Mouse (Mus musculus) hindbrain, embryonic 11.5 days (tissue): ENCODE results near the gene Gm35315. TPM values are rescaled to one million over a fixed set of nuclear protein-coding genes. Genes with fewer than 3 reads are reported as not detected.
"Not testable (repeated sequence)": the region's sequence is repeated elsewhere in the genome, so short reads cannot be mapped to it uniquely, and the experiment has no call there.

Experiments
- ATAC-seq: fragments of 200-750 bp; cut with Nextera tagmentation; 2 replicates; pipeline ENCODE4 v1.8.0; 2017; ENCODE audit warnings: mild to moderate bottlenecking, moderate TSS enrichment, moderate library complexity; ENCODE audit not compliant: low FRiP score
- DNase-seq: peaks from one replicate; pipeline ENCODE4 v3.0.0-alpha.2; 2015; ENCODE audit warnings: low spot score
- H3K27ac ChIP-seq: fragments of 300-500 bp; sonication (generic); 2 replicates; pipeline ENCODE4 v1.5.1; 2014; ENCODE audit warnings: mild to moderate bottlenecking, low read depth, low read length
- H3K27me3 ChIP-seq: fragments of 300-500 bp; sonication (generic); 2 replicates; pipeline ENCODE4 v1.6.1; 2014; ENCODE audit warnings: mild to moderate bottlenecking, low read length, moderate library complexity, mixed read lengths; ENCODE audit not compliant: control insufficient read depth, insufficient read depth
- H3K36me3 ChIP-seq: fragments of 300-500 bp; sonication (generic); 2 replicates; pipeline ENCODE4 v1.6.1; 2014; ENCODE audit warnings: mild to moderate bottlenecking, low read length, moderate library complexity, mixed read lengths; ENCODE audit not compliant: control insufficient read depth, insufficient read depth
- H3K4me1 ChIP-seq: fragments of 300-500 bp; sonication (generic); replicated peaks from 2 replicates; pipeline ENCODE4 v1.6.1; 2014; ENCODE audit warnings: low read length, mixed read lengths; ENCODE audit not compliant: control insufficient read depth, insufficient read depth
- H3K4me2 ChIP-seq: fragments of 300-500 bp; sonication (generic); replicated peaks from 2 replicates; pipeline ENCODE4 v1.6.1; 2014; ENCODE audit warnings: mild to moderate bottlenecking, low read depth, low read length
- H3K4me3 ChIP-seq: fragments of 300-500 bp; sonication (generic); 2 replicates; pipeline ENCODE4 v1.5.1; 2014; ENCODE audit warnings: low read depth, low read length
- H3K9ac ChIP-seq: fragments of 300-500 bp; sonication (generic); 2 replicates; pipeline ENCODE4 v1.6.1; 2014; ENCODE audit warnings: low read depth, low read length
- H3K9me3 ChIP-seq: fragments of 300-500 bp; sonication (generic); 2 replicates; pipeline ENCODE4 v1.6.1; 2016; ENCODE audit warnings: low read length; ENCODE audit not compliant: control insufficient read depth
- WGBS: fragments of 180-500 bp; shearing (Covaris S2); extraction: QIAGEN DNeasy Blood & Tissue Kit; methylation state at CpG from one replicate; pipeline ENCODE4 v1.1.7; 2014; 5-methylcytosine and 5-hydroxymethylcytosine counted together
- polyA plus RNA-seq: library from polyadenylated mRNA; unstranded; fragments of >200 nt; fragmentation: Nextera tagmentation; extraction: Ambion mirVana; gene quantifications from 2 replicates; pipeline ENCODE4 v1.2.1, GENCODE M21; 2014

Gm35315 gene
- polyA plus RNA-seq, 1 experiment from 2014 or later: 0.80 TPM

- Histone ChIP-seq H3K4me2 (peak overlapping the region; percentile 55), H3K9ac (peak overlapping the region; percentile 62), H3K36me3 (no peaks in the 10 kb centered on the region), H3K27me3 (no peaks in the 10 kb centered on the region), H3K9me3 (no peaks in the 10 kb centered on the region), H3K27ac (peak overlapping the region; percentile 30; the same call in 1 of the 2 replicates), H3K4me3 (peak overlapping the region; percentile 46), H3K4me1 (no peaks in the 10 kb centered on the region; the same call in 1 of the 2 replicates)
- 9% methylated on average over 4 of the region's 4 CpGs for WGBS
- DNase-seq (no peak), ATAC-seq (peak; percentile 46; the same call in 1 of the 2 replicates)
Measured at GRCm38 (mm10) chr5:110094847-110095213, 610 bp upstream of the Gm35315 start.

- no peak overlapping the region for H3K4me2 ChIP-seq
- no peak for ATAC-seq
- no peak overlapping the region for H3K4me3 ChIP-seq
- no peak for DNase-seq
- H3K9me3 ChIP-seq: no peaks in the 10 kb centered on the region
- H3K4me1 ChIP-seq: no peaks in the 10 kb centered on the region; the same call in 1 of the 2 replicates
- no peaks in the 10 kb centered on the region for H3K36me3 ChIP-seq
- H3K27ac ChIP-seq: no peak overlapping the region
- 74% methylated on average over 2 of the region's 2 CpGs for WGBS
- H3K27me3 ChIP-seq: no peaks in the 10 kb centered on the region
- no peak overlapping the region for H3K9ac ChIP-seq
Measured at GRCm38 (mm10) chr5:110091546-110091945, 2.7 kb downstream of the Gm35315 start.

GRCm38 (mm10) chr5:110086161-110086866 is 7.9 kb downstream of the Gm35315 start:
- Histone ChIP-seq H3K9me3 (no peaks in the 10 kb centered on the region), H3K27me3 (no peaks in the 10 kb centered on the region), H3K27ac (no peak overlapping the region), H3K9ac (no peak overlapping the region), H3K36me3 (no peaks in the 10 kb centered on the region), H3K4me1 (no peaks in the 10 kb centered on the region), H3K4me2 (no peak overlapping the region), H3K4me3 (no peak overlapping the region)
- no peak for DNase-seq
- ATAC-seq: no peak
- WGBS: 34% methylated on average over 14 of the region's 14 CpGs

GRCm38 (mm10) chr5:110082961-110083360 is 11.3 kb downstream of the Gm35315 start:
- no peaks in the 10 kb centered on the region for H3K27me3 ChIP-seq
- no peak for ATAC-seq
- no peak overlapping the region for H3K9ac ChIP-seq
- no peak overlapping the region for H3K4me3 ChIP-seq
- no peaks in the 10 kb centered on the region for H3K36me3 ChIP-seq
- no peaks in the 10 kb centered on the region for H3K4me1 ChIP-seq
- H3K9me3 ChIP-seq: peaks cover 5% of the 10 kb centered on the region
- H3K4me2 ChIP-seq: no peak overlapping the region
- DNase-seq: no peak
- no peak overlapping the region for H3K27ac ChIP-seq
- 92% methylated on average over 4 of the region's 4 CpGs for WGBS

- H3K36me3 ChIP-seq, H3K27me3 ChIP-seq, H3K27ac ChIP-seq, H3K4me3 ChIP-seq, H3K9ac ChIP-seq, DNase-seq, H3K4me2 ChIP-seq, ATAC-seq, H3K9me3 ChIP-seq, H3K4me1 ChIP-seq: not testable (repeated sequence)
- WGBS: 80% methylated on average over 2 of the region's 2 CpGs
Measured at GRCm38 (mm10) chr5:110072413-110072812, 21.8 kb downstream of the Gm35315 start, which contains the start of gene Gm17655. Gene Gm17655 (minus strand): TSS chr5:110072513.

- no peaks in the 10 kb centered on the region for H3K27me3 ChIP-seq
- peak overlapping the region; percentile 70 for H3K9ac ChIP-seq
- H3K9me3 ChIP-seq: no peaks in the 10 kb centered on the region
- ATAC-seq (peak; percentile 98), DNase-seq (peak; percentile 75)
- WGBS: 4% methylated on average over 19 of the region's 19 CpGs
- peak overlapping the region; percentile 51 for H3K4me3 ChIP-seq
- no peaks in the 10 kb centered on the region for H3K4me1 ChIP-seq
- H3K27ac ChIP-seq: 0 out of 2 replicates have a peak overlapping the region, but pooled peaks have one; percentile 13
- H3K4me2 ChIP-seq: peak overlapping the region; percentile 36
- no peaks in the 10 kb centered on the region for H3K36me3 ChIP-seq
Measured at GRCm38 (mm10) chr5:110057637-110058408, 36.4 kb downstream of the Gm35315 start.

Other genes starting within 250 kb of the Gm35315 start
- 0.35 and 0.36 TPM in 2 replicates for gene Gm15446, start 171.0 kb downstream of the Gm35315 start, polyA plus RNA-seq
- gene Zfp932, start 97.9 kb downstream of the Gm35315 start, polyA plus RNA-seq: 21.2 and 24.4 TPM in 2 replicates
- 5.5 and 6.4 TPM in 2 replicates for gene Gm17655, start 21.9 kb downstream of the Gm35315 start, polyA plus RNA-seq
- gene Plcxd1, start 5.5 kb upstream of the Gm35315 start, polyA plus RNA-seq: 0.64 and 0.76 TPM in 2 replicates
- 26.6 and 29.5 TPM in 2 replicates for gene Gtpbp6, start 13.8 kb upstream of the Gm35315 start, polyA plus RNA-seq
- gene Zfp605, start 15.7 kb upstream of the Gm35315 start, polyA plus RNA-seq: 8.6 and 10.7 TPM in 2 replicates
- 86.9 and 88.5 TPM in 2 replicates for gene Chfr, start 41.4 kb upstream of the Gm35315 start, polyA plus RNA-seq
- 21.0 and 26.0 TPM in 2 replicates for gene Golga3, start 82.3 kb upstream of the Gm35315 start, polyA plus RNA-seq
- 38.7 and 46.5 TPM in 2 replicates for gene Ankle2, start 136.6 kb upstream of the Gm35315 start, polyA plus RNA-seq
- gene Pgam5, start 175.5 kb upstream of the Gm35315 start, polyA plus RNA-seq: 88.9 and 94.3 TPM in 2 replicates
- 7.9 and 10.0 TPM in 2 replicates for gene Pxmp2, start 191.8 kb upstream of the Gm35315 start, polyA plus RNA-seq
- 28.5 and 30.1 TPM in 2 replicates for gene Pole, start 191.9 kb upstream of the Gm35315 start, polyA plus RNA-seq
- gene P2rx2, start 248.8 kb upstream of the Gm35315 start, polyA plus RNA-seq: 0.67 and 0.91 TPM in 2 replicates